Mouse (Mus musculus): ENCODE measurements around the gene Dcaf4. TPM values are rescaled to one million over a fixed set of nuclear protein-coding genes. Genes with fewer than 3 reads are reported as not detected.

Gene Dcaf4
- 7.2 TPM for polyA plus RNA-seq (2014; fragmentation: Illumina TruSeq; extraction: RNeasy Lipid Tissue Mini Kit (QIAGEN cat#74804); ENCODE audit: low read depth, low replicate concordance)

GRCm38 (mm10) chr12:83520311-83520890 is at the start of gene Dcaf4:
TSS of gene Dcaf4 (plus strand) at chr12:83520466.

GRCm38 (mm10) chr12:83487476-83487991 is 32.7 kb upstream of the Dcaf4 start, which contains the start of gene Dpf3:
TSS of gene Dpf3 (minus strand) at chr12:83487716.

Other genes with a start within 250 kb of the Dcaf4 start
- gene Dpf3, start 32.8 kb upstream of the Dcaf4 start, polyA plus RNA-seq (2014; fragmentation: Illumina TruSeq; extraction: RNeasy Lipid Tissue Mini Kit (QIAGEN cat#74804); ENCODE audit: low read depth, low replicate concordance) = 6.1 TPM
- 11.3 TPM for gene Zfyve1, start 76.8 kb downstream of the Dcaf4 start, polyA plus RNA-seq (2014; fragmentation: Illumina TruSeq; extraction: RNeasy Lipid Tissue Mini Kit (QIAGEN cat#74804); ENCODE audit: low read depth, low replicate concordance)
- 233 TPM for gene Rbm25, start 110.8 kb downstream of the Dcaf4 start, polyA plus RNA-seq (2014; fragmentation: Illumina TruSeq; extraction: RNeasy Lipid Tissue Mini Kit (QIAGEN cat#74804); ENCODE audit: low read depth, low replicate concordance)
- gene Psen1, start 167.7 kb downstream of the Dcaf4 start, polyA plus RNA-seq (2014; fragmentation: Illumina TruSeq; extraction: RNeasy Lipid Tissue Mini Kit (QIAGEN cat#74804); ENCODE audit: low read depth, low replicate concordance) = 36.4 TPM
- 0.35 TPM for gene Papln, start 243.2 kb downstream of the Dcaf4 start, polyA plus RNA-seq (2014; fragmentation: Illumina TruSeq; extraction: RNeasy Lipid Tissue Mini Kit (QIAGEN cat#74804); ENCODE audit: low read depth, low replicate concordance)